Mouse (Mus musculus) CH12.LX (cell line): ENCODE data around the gene Msh3. TPM values are rescaled to one million over a fixed set of nuclear protein-coding genes. Genes with fewer than 3 reads are reported as not detected.

Experiments used
- DNase-seq: peaks from one replicate; pipeline ENCODE4 v3.0.0-alpha.2; 2013; ENCODE audit errors: extremely low read depth
- H3K27ac ChIP-seq: 2 replicates; pipeline ENCODE4 v1.5.1; 2012; ENCODE audit warnings: low read depth, mild to moderate bottlenecking, control low read depth, moderate library complexity; ENCODE audit not compliant: insufficient read depth
- H3K27me3 ChIP-seq: replicated peaks from 2 replicates; pipeline ENCODE3; 2012; ENCODE audit warnings: inconsistent platforms
- H3K36me3 ChIP-seq, 2 experiments: replicated peaks in 1 of 2; 2 replicates each; pipeline versions ENCODE3 to v1.6.1; 2012; ENCODE audit warnings: inconsistent platforms in 1 of 2, low read length in 1 of 2, mild to moderate bottlenecking in 1 of 2, mixed read lengths in 1 of 2, moderate library complexity in 1 of 2; ENCODE audit not compliant: control insufficient read depth in 1 of 2, insufficient read depth in 1 of 2
- H3K4me1 ChIP-seq, 2 experiments: 2 replicates each; pipeline ENCODE4 v1.6.1; 2012; ENCODE audit warnings: inconsistent platforms in 1 of 2, moderate library complexity in 1 of 2; ENCODE audit not compliant: insufficient read depth in 2 of 2, control insufficient read depth in 1 of 2
- H3K4me2 ChIP-seq: 2 replicates; pipeline ENCODE4 v1.6.1; 2012; ENCODE audit warnings: low read depth, mild to moderate bottlenecking, control low read depth; ENCODE audit not compliant: poor library complexity, insufficient read depth, severe bottlenecking
- H3K4me3 ChIP-seq, 3 experiments: fragments of 150-350 bp in 1 of 3; sonication (generic) in 1 of 3; replicated peaks in 1 of 3; 2 replicates each; pipeline versions ENCODE3 to v1.5.1; 2011 to 2012; ENCODE audit warnings: low read depth in 2 of 3, low read length in 2 of 3, mild to moderate bottlenecking in 2 of 3, moderate library complexity in 2 of 3, control low read depth in 1 of 3, improper control_type of control experiment in 1 of 3, inconsistent platforms in 1 of 3, mixed read lengths in 1 of 3; ENCODE audit not compliant: poor library complexity in 1 of 3
- H3K79me2 ChIP-seq: replicated peaks from 2 replicates; pipeline ENCODE4 v1.6.1; 2012; ENCODE audit warnings: mild to moderate bottlenecking, moderate library complexity; ENCODE audit not compliant: control insufficient read depth, poor library complexity, insufficient read depth, severe bottlenecking; ENCODE audit errors: extremely low read depth
- H3K9ac ChIP-seq: 2 replicates; pipeline ENCODE4 v1.6.1; 2012; ENCODE audit warnings: low read depth, mild to moderate bottlenecking, control low read depth, moderate library complexity; ENCODE audit not compliant: insufficient read depth
- H3K9me3 ChIP-seq: replicated peaks from 2 replicates; pipeline ENCODE3; 2012; ENCODE audit warnings: low read length, inconsistent platforms, mixed read lengths
- BHLHE40 ChIP-seq: IDR thresholded peaks from 2 replicates; pipeline ENCODE4 v1.6.1; 2011; ENCODE audit warnings: mild to moderate bottlenecking, low read depth, low read length, improper control_type of control experiment
- CHD2 ChIP-seq: IDR thresholded peaks from 2 replicates; pipeline ENCODE4 v1.6.1; 2011; ENCODE audit warnings: low read length, improper control_type of control experiment
- EP300 ChIP-seq: IDR thresholded peaks from 2 replicates; pipeline ENCODE4 v1.6.1; 2011; ENCODE audit warnings: low read length, improper control_type of control experiment
- GABPA ChIP-seq: IDR thresholded peaks from 2 replicates; pipeline ENCODE4 v1.6.1; 2012; ENCODE audit warnings: low read depth, low read length, improper control_type of control experiment, inconsistent platforms; ENCODE audit not compliant: insufficient replicate concordance
- HCFC1 ChIP-seq: IDR thresholded peaks from 2 replicates; pipeline ENCODE4 v1.6.1; 2012; ENCODE audit warnings: low read depth, mild to moderate bottlenecking, inconsistent platforms, low read length, improper control_type of control experiment
- IRF4 ChIP-seq: IDR thresholded peaks from 2 replicates; pipeline ENCODE4 v1.6.1; 2014; ENCODE audit warnings: low read depth, mild to moderate bottlenecking, inconsistent platforms, low read length, improper control_type of control experiment
- JUN ChIP-seq: IDR thresholded peaks from 2 replicates; pipeline ENCODE4 v1.6.1; 2011; ENCODE audit warnings: low read depth, mild to moderate bottlenecking, low read length, improper control_type of control experiment, moderate library complexity; ENCODE audit not compliant: insufficient read depth
- KAT2A ChIP-seq: IDR thresholded peaks from 2 replicates; pipeline ENCODE4 v1.6.1; 2012; ENCODE audit warnings: low read length, improper control_type of control experiment, inconsistent platforms; ENCODE audit not compliant: insufficient replicate concordance
- MAFK ChIP-seq: IDR thresholded peaks from 2 replicates; pipeline ENCODE4 v1.6.1; 2011; ENCODE audit warnings: low read length, improper control_type of control experiment; ENCODE audit not compliant: insufficient replicate concordance
- MAZ ChIP-seq: IDR thresholded peaks from 2 replicates; pipeline ENCODE4 v1.6.1; 2012; ENCODE audit warnings: low read depth, mild to moderate bottlenecking, inconsistent platforms, low read length, improper control_type of control experiment, moderate library complexity
- MYC ChIP-seq: IDR thresholded peaks from 2 replicates; pipeline ENCODE4 v1.6.1; 2011; ENCODE audit warnings: low read depth, mild to moderate bottlenecking, improper control_type of control experiment, low read length
- NELFE ChIP-seq: IDR thresholded peaks from 2 replicates; pipeline ENCODE4 v1.6.1; 2011; ENCODE audit warnings: low read depth, low read length, improper control_type of control experiment
- NRF1 ChIP-seq: IDR thresholded peaks from 2 replicates; pipeline ENCODE4 v1.6.1; 2014; ENCODE audit warnings: low read depth, mild to moderate bottlenecking, inconsistent platforms, low read length, improper control_type of control experiment, moderate library complexity
- PAX5 ChIP-seq: IDR thresholded peaks from 2 replicates; pipeline ENCODE4 v1.6.1; 2012; ENCODE audit warnings: low read length, inconsistent platforms, mixed read lengths
- POLR2A ChIP-seq: IDR thresholded peaks from 2 replicates; pipeline ENCODE4 v1.6.1; 2011; ENCODE audit warnings: low read depth, mild to moderate bottlenecking, improper control_type of control experiment, low read length
- RCOR1 ChIP-seq: conservative IDR thresholded peaks from 2 replicates; pipeline ENCODE4 v1.6.1; 2012; ENCODE audit warnings: low read depth, mild to moderate bottlenecking, inconsistent platforms, low read length, improper control_type of control experiment
- SMC3 ChIP-seq: IDR thresholded peaks from 2 replicates; pipeline ENCODE4 v1.6.1; 2011; ENCODE audit warnings: low read depth, low read length, improper control_type of control experiment
- TBP ChIP-seq: conservative IDR thresholded peaks from 2 replicates; pipeline ENCODE4 v1.6.1; 2011; ENCODE audit warnings: low read depth, low read length, improper control_type of control experiment
- TCF12 ChIP-seq: IDR thresholded peaks from 2 replicates; pipeline ENCODE4 v1.6.1; 2014; ENCODE audit warnings: low read depth, mild to moderate bottlenecking, inconsistent platforms, low read length, improper control_type of control experiment
- UBTF ChIP-seq: IDR thresholded peaks from 2 replicates; pipeline ENCODE4 v1.6.1; 2012; ENCODE audit warnings: low read depth, mild to moderate bottlenecking, inconsistent platforms, low read length, improper control_type of control experiment, moderate library complexity
- USF2 ChIP-seq: conservative IDR thresholded peaks from 2 replicates; pipeline ENCODE4 v1.6.1; 2011; ENCODE audit warnings: low read depth, low read length, improper control_type of control experiment
- ZC3H11A ChIP-seq: IDR thresholded peaks from 2 replicates; pipeline ENCODE4 v1.6.1; 2012; ENCODE audit warnings: low read depth, mild to moderate bottlenecking, inconsistent platforms, low read length, improper control_type of control experiment
- ZMIZ1 ChIP-seq: IDR thresholded peaks from 2 replicates; pipeline ENCODE4 v1.6.1; 2012; ENCODE audit warnings: low read depth, mild to moderate bottlenecking, inconsistent platforms, low read length, improper control_type of control experiment
- ZNF384 ChIP-seq: IDR thresholded peaks from 2 replicates; pipeline ENCODE4 v1.6.1; 2012; ENCODE audit warnings: low read depth, low read length, improper control_type of control experiment, inconsistent platforms
- dilution Hi-C: fragments of 300-500 bp; cut with MboI; formaldehyde crosslinking; loops from 2 replicates; pipeline ENCODE4 v1.14.3; 2020; ENCODE audit warnings: low sequenced_read_pairs; ENCODE audit not compliant: extremely low pct_unique_long_range_greater_than_20kb, extremely low pct_ligation_motif_present
- in situ Hi-C: fragments of 300-500 bp; cut with MboI; formaldehyde crosslinking; loops from 3 replicates; pipeline ENCODE4 v1.14.3; 2019; ENCODE audit warnings: low sequenced_read_pairs, low pct_ligation_motif_present, low pct_unique_long_range_greater_than_20kb, mixed read lengths
- polyA plus RNA-seq: library from polyadenylated mRNA; unstranded; fragments of >175 nt; gene quantifications from 2 replicates; pipeline ENCODE4 v1.2.1, GENCODE M21; 2012; ENCODE audit warnings: low read depth; ENCODE audit not compliant: insufficient read length
- total RNA-seq, 2 experiments: library from RNA; depleted of rRNA; stranded (reverse); fragments of 300-350 nt in 1 of 2; fragments of >200 nt in 1 of 2; gene quantifications; 2 replicates each; pipeline ENCODE4 v1.2.3; 2012 to 2014

Msh3 gene
- total and polyA plus RNA-seq, 3 experiments, result 13.7 to 27.0 (median 18.3) TPM

DNA sequence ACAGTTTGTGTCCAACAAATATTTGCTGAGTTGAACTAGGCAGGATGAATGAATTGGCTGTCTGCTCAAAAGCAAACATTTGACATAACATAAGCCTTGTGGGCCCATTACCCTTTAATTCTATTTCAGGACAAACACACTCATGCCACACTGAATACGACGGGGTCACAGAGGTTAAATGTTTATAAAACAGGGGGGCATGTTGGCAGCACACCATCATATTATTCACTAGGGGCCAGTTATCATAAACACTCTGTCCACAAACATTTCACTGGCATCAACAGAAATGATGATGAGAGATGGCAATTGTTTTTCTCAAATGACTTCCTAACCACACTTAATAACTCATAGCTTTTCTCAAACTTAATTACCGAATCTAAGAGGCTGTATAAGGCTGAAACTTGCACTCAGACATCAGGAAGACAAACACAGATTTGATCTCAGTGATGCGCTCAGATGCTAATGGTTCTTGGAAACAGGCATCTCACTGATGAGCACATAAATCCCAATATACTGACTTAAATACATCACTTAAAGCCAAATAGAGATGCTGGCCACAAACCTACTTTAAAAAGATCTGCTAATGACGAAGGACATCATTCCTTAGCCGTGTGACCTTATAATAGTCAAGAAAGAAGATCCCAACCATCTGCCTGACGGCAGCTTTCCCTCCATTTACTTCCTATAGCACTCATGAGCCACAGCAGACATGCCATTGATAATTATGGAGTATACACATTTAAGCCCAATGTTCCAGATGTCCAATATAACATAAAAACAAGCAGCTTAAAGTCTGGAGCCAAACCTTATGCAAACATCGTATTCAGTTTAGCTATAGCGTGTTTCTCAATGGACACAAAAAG is 122.5 kb downstream of the Msh3 start:
- Histone ChIP-seq H3K9me3 (no peaks in the 10 kb centered on the region), H3K79me2 (no peaks in the 10 kb centered on the region), H3K36me3 (peaks cover 0 to 46% of the 10 kb centered on the region in 2 experiments), H3K9ac (no peak overlapping the region), H3K4me2 (no peak overlapping the region), H3K27me3 (no peaks in the 10 kb centered on the region), H3K27ac (no peak overlapping the region), H3K4me3 (no peak overlapping the region), H3K4me1 (no peaks in the 10 kb centered on the region)
- TF ChIP-seq EP300, result no peak
- no peak for TF ChIP-seq HCFC1
- TF ChIP-seq GABPA, result no peak
- no peak for TF ChIP-seq MAZ
- no peak for TF ChIP-seq ZMIZ1
- no peak for TF ChIP-seq IRF4
- no peak for TF ChIP-seq NELFE
- TF ChIP-seq UBTF, result no peak
- DNase-seq, result no peak
- in situ Hi-C loops, result no loop called here
- dilution Hi-C loops, result no loop called here

DNA sequence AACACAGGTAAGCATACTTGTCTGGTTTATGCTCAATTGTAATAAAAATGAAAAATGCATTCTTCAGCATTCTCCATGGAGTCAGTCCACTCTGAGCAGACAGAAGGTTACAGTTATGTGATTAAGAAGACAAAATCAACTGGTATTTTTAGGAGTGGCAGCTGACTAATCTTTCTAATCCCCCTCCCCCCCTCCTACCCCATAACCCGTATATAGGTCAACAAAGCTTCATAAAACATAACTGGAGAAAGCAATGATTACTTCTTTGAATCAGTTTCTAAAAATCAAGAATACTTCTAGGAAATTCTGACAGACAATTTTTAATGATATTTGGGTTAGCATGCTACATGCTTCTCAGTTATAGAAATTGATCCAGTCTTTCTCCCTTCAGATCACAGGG is 126.8 kb downstream of the Msh3 start:
- dilution Hi-C loops (no loop called here), in situ Hi-C loops (no loop called here)
- H3K9ac ChIP-seq, result no peak overlapping the region
- H3K4me1 ChIP-seq, result no peaks in the 10 kb centered on the region
- H3K79me2 ChIP-seq, result no peaks in the 10 kb centered on the region
- H3K4me2 ChIP-seq, result no peak overlapping the region
- no peak for TF ChIP-seq ZNF384
- TF ChIP-seq PAX5, result no peak
- no peak for TF ChIP-seq CHD2
- no peak for TF ChIP-seq TBP
- no peak for TF ChIP-seq SMC3
- TF ChIP-seq ZC3H11A, result no peak
- TF ChIP-seq KAT2A, result no peak
- TF ChIP-seq ZMIZ1, result no peak
- no peak for TF ChIP-seq BHLHE40
- TF ChIP-seq EP300, result no peak
- no peak for TF ChIP-seq RCOR1
- TF ChIP-seq MYC, result no peak
- TF ChIP-seq UBTF, result no peak
- no peak for TF ChIP-seq NRF1
- TF ChIP-seq POLR2A, result no peak
- no peak for TF ChIP-seq MAFK
- TF ChIP-seq JUN, result no peak
- TF ChIP-seq USF2, result no peak
- no peak for TF ChIP-seq TCF12
- TF ChIP-seq HCFC1, result no peak
- no peak for DNase-seq
- H3K4me3 ChIP-seq, result no peak overlapping the region
- no peaks in the 10 kb centered on the region for H3K9me3 ChIP-seq
- H3K27me3 ChIP-seq, result no peaks in the 10 kb centered on the region
- peaks cover 4 to 20% of the 10 kb centered on the region in 2 experiments for H3K36me3 ChIP-seq
- H3K27ac ChIP-seq, result no peak overlapping the region
